Mouse (Mus musculus): ENCODE data around the gene Cbl. TPM values are rescaled to one million over a fixed set of nuclear protein-coding genes. Genes with fewer than 3 reads are reported as not detected.
A peak's percentile ranks its signal among the peaks of the same experiment; 100 is the strongest.

Cbl gene
- total and polyA plus RNA-seq, 2 experiments: 2.4 to 2.8 TPM

GRCm38 (mm10) chr9:44247907-44248306, 14.1 kb upstream of the Cbl start:
- Histone ChIP-seq H3K27me3 (ENCODE audit: control insufficient read depth, insufficient read depth, low read length) (no peaks in the 10 kb centered on the region), H3K4me3 (ENCODE audit: insufficient read depth, low read depth, low read length) (no peak overlapping the region), H3K36me3 (ENCODE audit: control insufficient read depth, insufficient read depth, low read length) (no peaks in the 10 kb centered on the region), H3K9ac (ENCODE audit: low read depth, low read length) (no peak overlapping the region), H3K4me1 (ENCODE audit: control insufficient read depth, insufficient read depth, low read length) (no peaks in the 10 kb centered on the region), H3K79me2 (ENCODE audit: control insufficient read depth, insufficient read depth, low read length) (no peaks in the 10 kb centered on the region), H3K27ac (replicated peaks; ENCODE audit: insufficient read depth, low read depth, low read length) (no peak overlapping the region)
- DNase-seq (ENCODE audit: extremely low read depth, low read depth, low spot score): no peak
- WGBS: 50% methylated on average over 6 of the region's 6 CpGs
- TF ChIP-seq POLR2A (IDR thresholded peaks at IDR 0.05; ENCODE audit: extremely low read depth, insufficient read depth, low read length) (no peak), CTCF (IDR thresholded peaks at IDR 0.05; ENCODE audit: low read depth, low read length) (no peak)

- no peak for DNase-seq (ENCODE audit: extremely low read depth, low read depth, low spot score)
- Histone ChIP-seq H3K4me3 (ENCODE audit: insufficient read depth, low read depth, low read length) (no peak overlapping the region), H3K79me2 (ENCODE audit: control insufficient read depth, insufficient read depth, low read length) (no peaks in the 10 kb centered on the region), H3K36me3 (ENCODE audit: control insufficient read depth, insufficient read depth, low read length) (no peaks in the 10 kb centered on the region), H3K27me3 (ENCODE audit: control insufficient read depth, insufficient read depth, low read length) (no peaks in the 10 kb centered on the region), H3K4me1 (ENCODE audit: control insufficient read depth, insufficient read depth, low read length) (no peaks in the 10 kb centered on the region), H3K27ac (replicated peaks; ENCODE audit: insufficient read depth, low read depth, low read length) (no peak overlapping the region), H3K9ac (ENCODE audit: low read depth, low read length) (no peak overlapping the region)
- 40% methylated on average over 2 of the region's 2 CpGs for WGBS
- TF ChIP-seq CTCF (IDR thresholded peaks at IDR 0.05; ENCODE audit: low read depth, low read length): no peak
- no peak for TF ChIP-seq POLR2A (IDR thresholded peaks at IDR 0.05; ENCODE audit: extremely low read depth, insufficient read depth, low read length)
Measured at GRCm38 (mm10) chr9:44243621-44244020, 9.8 kb upstream of the Cbl start.

DNA sequence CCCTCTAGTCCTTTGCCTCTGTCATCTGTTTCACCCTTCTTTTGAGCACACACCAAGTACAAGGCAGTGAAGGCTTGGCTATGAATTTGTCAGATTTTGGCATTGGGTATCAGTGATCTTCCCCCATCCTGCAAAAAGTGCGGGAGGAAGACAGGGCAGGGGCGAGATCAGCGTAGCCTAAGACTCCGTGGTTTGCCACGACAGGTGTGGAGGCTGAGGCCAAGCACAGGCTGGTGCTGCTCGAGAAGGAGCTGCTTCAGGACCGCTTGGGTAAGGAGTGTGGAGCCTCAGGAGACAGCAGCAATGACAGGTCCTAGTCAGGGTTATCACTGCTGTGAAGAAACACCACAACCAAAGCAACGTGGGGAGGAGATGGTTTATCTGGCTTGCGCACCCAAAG, 7.6 kb upstream of the Cbl start:
- H3K9ac ChIP-seq (ENCODE audit: low read depth, low read length): no peak overlapping the region
- no peak overlapping the region for H3K4me3 ChIP-seq (ENCODE audit: insufficient read depth, low read depth, low read length)
- WGBS: 78% methylated on average over 9 of the region's 9 CpGs
- no peaks in the 10 kb centered on the region for H3K79me2 ChIP-seq (ENCODE audit: control insufficient read depth, insufficient read depth, low read length)
- TF ChIP-seq POLR2A (IDR thresholded peaks at IDR 0.05; ENCODE audit: extremely low read depth, insufficient read depth, low read length): no peak
- TF ChIP-seq CTCF (IDR thresholded peaks at IDR 0.05; ENCODE audit: low read depth, low read length): no peak
- H3K4me1 ChIP-seq (ENCODE audit: control insufficient read depth, insufficient read depth, low read length): no peaks in the 10 kb centered on the region
- no peak overlapping the region for H3K27ac ChIP-seq (replicated peaks; ENCODE audit: insufficient read depth, low read depth, low read length)
- DNase-seq (ENCODE audit: extremely low read depth, low read depth, low spot score): no peak
- H3K27me3 ChIP-seq (ENCODE audit: control insufficient read depth, insufficient read depth, low read length): no peaks in the 10 kb centered on the region
- H3K36me3 ChIP-seq (ENCODE audit: control insufficient read depth, insufficient read depth, low read length): no peaks in the 10 kb centered on the region

GRCm38 (mm10) chr9:44240911-44241310, 7.1 kb upstream of the Cbl start:
- Histone ChIP-seq H3K9ac (ENCODE audit: low read depth, low read length) (no peak overlapping the region), H3K79me2 (ENCODE audit: control insufficient read depth, insufficient read depth, low read length) (no peaks in the 10 kb centered on the region), H3K4me3 (ENCODE audit: insufficient read depth, low read depth, low read length) (no peak overlapping the region), H3K27ac (replicated peaks; ENCODE audit: insufficient read depth, low read depth, low read length) (no peak overlapping the region), H3K36me3 (ENCODE audit: control insufficient read depth, insufficient read depth, low read length) (no peaks in the 10 kb centered on the region), H3K27me3 (ENCODE audit: control insufficient read depth, insufficient read depth, low read length) (no peaks in the 10 kb centered on the region), H3K4me1 (ENCODE audit: control insufficient read depth, insufficient read depth, low read length) (no peaks in the 10 kb centered on the region)
- DNase-seq (ENCODE audit: extremely low read depth, low read depth, low spot score): no peak
- WGBS: 70% methylated on average over 5 of the region's 5 CpGs
- TF ChIP-seq POLR2A (IDR thresholded peaks at IDR 0.05; ENCODE audit: extremely low read depth, insufficient read depth, low read length): no peak

DNA sequence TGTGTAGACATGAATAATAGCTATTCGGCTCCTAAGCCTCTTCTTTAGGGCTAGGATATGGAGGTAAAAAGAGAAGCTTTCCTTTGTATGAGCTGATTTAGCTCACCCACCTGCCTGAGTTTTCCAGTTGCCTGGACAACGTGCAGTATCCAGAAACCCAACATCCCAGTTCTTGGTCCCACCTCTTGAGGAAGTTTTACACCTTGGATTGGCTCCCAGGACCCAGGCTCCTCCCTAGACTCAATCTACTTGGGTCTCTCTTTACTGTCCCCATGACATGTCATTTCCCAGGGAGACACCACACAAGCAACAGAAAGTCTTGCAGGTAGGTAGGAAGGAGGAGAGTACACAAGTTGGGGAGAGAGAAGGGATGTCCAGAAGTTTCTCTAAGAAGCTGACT, 6.5 kb upstream of the Cbl start, which contains the start of gene Ccdc153:
Gene Ccdc153 (plus strand): TSS at position 278 of the 400 bp plus-strand sequence.
- H3K27me3 ChIP-seq (ENCODE audit: control insufficient read depth, insufficient read depth, low read length): no peaks in the 10 kb centered on the region
- TF ChIP-seq POLR2A (IDR thresholded peaks at IDR 0.05; ENCODE audit: extremely low read depth, insufficient read depth, low read length) (no peak), CTCF (IDR thresholded peaks at IDR 0.05; ENCODE audit: low read depth, low read length) (no peak)
- no peak for DNase-seq (ENCODE audit: extremely low read depth, low read depth, low spot score)
- H3K4me1 ChIP-seq (ENCODE audit: control insufficient read depth, insufficient read depth, low read length): no peaks in the 10 kb centered on the region
- no peak within 1 kb of the TSS for H3K9ac ChIP-seq (ENCODE audit: low read depth, low read length)
- H3K27ac ChIP-seq (replicated peaks; ENCODE audit: insufficient read depth, low read depth, low read length): no peak within 1 kb of the TSS
- no peak within 1 kb of the TSS for H3K4me3 ChIP-seq (ENCODE audit: insufficient read depth, low read depth, low read length)
- WGBS: 55% methylated on average over 2 of the region's 2 CpGs
- H3K79me2 ChIP-seq (ENCODE audit: control insufficient read depth, insufficient read depth, low read length): no peaks in the 10 kb centered on the region
- no peaks in the 10 kb centered on the region for H3K36me3 ChIP-seq (ENCODE audit: control insufficient read depth, insufficient read depth, low read length)

DNA sequence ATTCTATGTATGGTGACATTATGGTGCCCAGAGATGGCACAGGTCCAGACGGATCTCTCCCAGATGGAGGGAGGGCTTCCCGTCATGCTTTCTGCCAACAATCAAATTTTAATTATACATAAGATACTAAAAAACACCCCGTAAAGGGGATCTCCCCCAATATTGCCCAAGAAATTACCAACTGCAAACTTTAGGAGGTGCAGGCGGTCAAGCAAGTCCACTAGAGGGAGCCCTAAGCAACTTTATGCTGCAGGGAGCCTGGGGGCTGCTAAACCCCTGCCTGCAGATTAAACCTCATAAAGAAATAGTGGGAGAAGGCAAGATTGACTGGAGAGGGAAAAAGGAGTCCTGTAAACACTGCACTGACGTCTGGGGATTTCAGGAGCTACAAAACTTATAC, 5.6 kb upstream of the Cbl start:
- 10% methylated on average over 5 of the region's 5 CpGs for WGBS
- DNase-seq (ENCODE audit: extremely low read depth, low read depth, low spot score): peak; percentile 17

More for the DNA sequence above, 5.6 kb upstream of the Cbl start:
- Histone ChIP-seq H3K36me3 (ENCODE audit: control insufficient read depth, insufficient read depth, low read length) (no peaks in the 10 kb centered on the region), H3K4me3 (ENCODE audit: insufficient read depth, low read depth, low read length) (no peak overlapping the region), H3K27ac (replicated peaks; ENCODE audit: insufficient read depth, low read depth, low read length) (no peak overlapping the region), H3K27me3 (ENCODE audit: control insufficient read depth, insufficient read depth, low read length) (no peaks in the 10 kb centered on the region), H3K9ac (ENCODE audit: low read depth, low read length) (no peak overlapping the region), H3K4me1 (ENCODE audit: control insufficient read depth, insufficient read depth, low read length) (no peaks in the 10 kb centered on the region), H3K79me2 (ENCODE audit: control insufficient read depth, insufficient read depth, low read length) (no peaks in the 10 kb centered on the region)
- TF ChIP-seq CTCF (IDR thresholded peaks at IDR 0.05; ENCODE audit: low read depth, low read length) (peak; percentile 77), POLR2A (IDR thresholded peaks at IDR 0.05; ENCODE audit: extremely low read depth, insufficient read depth, low read length) (no peak)

All from liver, adult 2 months (tissue).